Mouse (Mus musculus) limb, embryonic 11.5 days (tissue): ENCODE measurements around the gene Dab1. TPM values are rescaled to one million over a fixed set of nuclear protein-coding genes. Genes with fewer than 3 reads are reported as not detected.

Experiments
- ATAC-seq: fragments of 200-750 bp; cut with Nextera tagmentation; 2 replicates; pipeline ENCODE4 v1.8.0; 2017; ENCODE audit warnings: low read depth; ENCODE audit not compliant: insufficient number of reproducible peaks, low FRiP score, low TSS enrichment
- DNase-seq: peaks from one replicate; pipeline ENCODE4 v3.0.0-alpha.2; 2015; ENCODE audit warnings: low spot score
- H3K27ac ChIP-seq: fragments of 300-500 bp; sonication (generic); replicated peaks from 2 replicates; pipeline ENCODE4 v1.5.1; 2014; ENCODE audit warnings: low read depth, mild to moderate bottlenecking, low read length
- H3K27me3 ChIP-seq: fragments of 300-500 bp; sonication (generic); 2 replicates; pipeline ENCODE4 v1.6.1; 2014; ENCODE audit warnings: mild to moderate bottlenecking, low read length, mixed read lengths; ENCODE audit not compliant: control insufficient read depth, insufficient read depth
- H3K36me3 ChIP-seq: fragments of 300-500 bp; sonication (generic); 2 replicates; pipeline ENCODE4 v1.6.1; 2014; ENCODE audit warnings: mild to moderate bottlenecking, low read length, moderate library complexity, mixed read lengths; ENCODE audit not compliant: control insufficient read depth, insufficient read depth
- H3K4me1 ChIP-seq: fragments of 300-500 bp; sonication (generic); 2 replicates; pipeline ENCODE4 v1.6.1; 2014; ENCODE audit warnings: low read length, mixed read lengths; ENCODE audit not compliant: control insufficient read depth, insufficient read depth
- H3K4me2 ChIP-seq: fragments of 300-500 bp; sonication (generic); 2 replicates; pipeline ENCODE4 v1.6.1; 2014; ENCODE audit warnings: low read depth, mild to moderate bottlenecking, moderate library complexity; ENCODE audit not compliant: severe bottlenecking
- H3K4me3 ChIP-seq: fragments of 300-500 bp; sonication (generic); 2 replicates; pipeline ENCODE4 v1.5.1; 2014; ENCODE audit warnings: low read depth, low read length
- H3K9ac ChIP-seq: fragments of 300-500 bp; sonication (generic); 2 replicates; pipeline ENCODE4 v1.6.1; 2014; ENCODE audit warnings: mild to moderate bottlenecking, low read length
- H3K9me3 ChIP-seq: fragments of 300-500 bp; sonication (generic); 2 replicates; pipeline ENCODE4 v1.6.1; 2016; ENCODE audit warnings: low read length; ENCODE audit not compliant: control insufficient read depth
- WGBS: fragments of 180-500 bp; shearing (Covaris S2); extraction: QIAGEN DNeasy Blood & Tissue Kit; methylation state at CpG from one replicate; pipeline ENCODE4 v1.1.7; 2014; 5-methylcytosine and 5-hydroxymethylcytosine counted together
- polyA plus RNA-seq: library from polyadenylated mRNA; unstranded; fragments of >200 nt; fragmentation: Nextera tagmentation; extraction: Ambion mirVana; gene quantifications from 2 replicates; pipeline ENCODE4 v1.2.1, GENCODE M21; 2014

Dab1 gene
- polyA plus RNA-seq, 1 experiment from 2014 or later, result 17.1 TPM

DNA sequence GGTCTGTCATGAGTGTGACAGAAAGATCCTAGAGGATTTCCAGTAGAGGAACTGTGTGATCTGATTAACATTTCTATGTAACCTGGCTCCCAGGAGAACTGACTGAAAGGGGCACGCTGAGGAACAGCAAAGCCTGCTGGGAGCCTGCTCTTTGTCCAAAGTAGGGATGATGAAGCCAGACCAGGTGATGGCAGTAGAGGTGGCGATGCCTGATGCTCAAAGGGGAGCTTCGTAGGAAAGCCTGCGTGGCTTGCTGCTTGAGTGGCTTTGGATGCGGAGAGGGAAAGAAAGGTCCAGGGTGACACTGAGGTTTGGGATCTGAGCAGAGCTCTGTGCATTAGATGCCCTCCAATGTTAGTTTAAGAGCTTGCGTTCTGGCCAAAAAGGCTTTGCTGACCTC, 584.9 kb downstream of the Dab1 start:
- no peak for ATAC-seq
- WGBS, result 41% methylated on average over 6 of the region's 6 CpGs

DNA sequence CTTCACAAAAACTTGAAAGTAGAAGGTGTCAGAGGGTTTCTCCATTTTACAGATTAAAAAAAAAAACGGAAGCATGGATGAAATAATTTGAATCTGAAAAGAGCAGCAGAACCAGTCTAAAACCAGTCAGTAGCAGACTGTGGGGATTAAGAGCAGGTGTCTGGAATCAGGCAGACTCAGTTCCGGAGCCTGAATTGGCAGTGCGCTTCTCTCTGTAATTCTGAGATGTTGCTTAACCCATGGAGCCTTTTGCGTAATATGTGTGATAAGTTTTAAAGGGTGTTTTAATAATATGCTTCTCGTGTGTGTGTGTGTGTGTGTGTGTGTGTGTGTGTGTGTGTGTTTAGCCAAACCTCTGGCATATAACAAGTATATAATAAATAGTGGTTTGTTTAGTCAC, 587.5 kb downstream of the Dab1 start:
- H3K4me3 ChIP-seq, result no peak overlapping the region
- H3K27ac ChIP-seq, result no peak overlapping the region
- H3K27me3 ChIP-seq, result no peaks in the 10 kb centered on the region
- H3K9ac ChIP-seq, result no peak overlapping the region
- ATAC-seq (no peak), DNase-seq (no peak)
- H3K36me3 ChIP-seq, result no peaks in the 10 kb centered on the region
- H3K4me2 ChIP-seq, result no peak overlapping the region
- 83% methylated on average over 5 of the region's 5 CpGs for WGBS
- no peaks in the 10 kb centered on the region for H3K4me1 ChIP-seq
- H3K9me3 ChIP-seq, result no peaks in the 10 kb centered on the region

More for the DNA sequence above, 584.9 kb downstream of the Dab1 start:
- Histone ChIP-seq H3K4me1 (no peaks in the 10 kb centered on the region), H3K36me3 (no peaks in the 10 kb centered on the region), H3K4me2 (no peak overlapping the region), H3K9ac (no peak overlapping the region), H3K27ac (no peak overlapping the region), H3K27me3 (no peaks in the 10 kb centered on the region), H3K4me3 (no peak overlapping the region), H3K9me3 (no peaks in the 10 kb centered on the region)
- no peak for DNase-seq

DNA sequence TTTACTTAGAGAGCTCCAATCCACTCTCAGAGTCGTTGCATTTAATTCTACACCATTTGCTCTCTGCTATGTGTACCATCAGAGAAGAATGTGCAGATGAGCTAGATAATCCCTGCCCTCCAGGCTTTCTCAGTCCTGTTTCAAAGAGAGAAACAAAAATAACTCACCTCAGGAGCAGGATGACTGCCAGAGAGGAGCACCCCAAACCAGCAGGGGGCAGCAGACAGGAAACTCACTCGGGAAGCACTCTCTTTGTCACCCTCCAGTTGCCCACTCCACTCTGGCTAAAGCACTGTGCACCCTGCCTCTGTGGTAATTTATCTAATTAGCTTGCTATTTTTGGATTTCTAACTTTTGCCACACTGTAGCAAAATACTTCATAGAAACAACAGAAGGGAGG, 589.9 kb downstream of the Dab1 start:
- Histone ChIP-seq H3K9me3 (no peaks in the 10 kb centered on the region), H3K4me3 (no peak overlapping the region), H3K27ac (no peak overlapping the region), H3K9ac (no peak overlapping the region), H3K27me3 (no peaks in the 10 kb centered on the region), H3K4me2 (no peak overlapping the region), H3K4me1 (no peaks in the 10 kb centered on the region), H3K36me3 (no peaks in the 10 kb centered on the region)
- DNase-seq (peak; percentile 64), ATAC-seq (no peak)
- WGBS, result 35% methylated on average over 2 of the region's 2 CpGs

DNA sequence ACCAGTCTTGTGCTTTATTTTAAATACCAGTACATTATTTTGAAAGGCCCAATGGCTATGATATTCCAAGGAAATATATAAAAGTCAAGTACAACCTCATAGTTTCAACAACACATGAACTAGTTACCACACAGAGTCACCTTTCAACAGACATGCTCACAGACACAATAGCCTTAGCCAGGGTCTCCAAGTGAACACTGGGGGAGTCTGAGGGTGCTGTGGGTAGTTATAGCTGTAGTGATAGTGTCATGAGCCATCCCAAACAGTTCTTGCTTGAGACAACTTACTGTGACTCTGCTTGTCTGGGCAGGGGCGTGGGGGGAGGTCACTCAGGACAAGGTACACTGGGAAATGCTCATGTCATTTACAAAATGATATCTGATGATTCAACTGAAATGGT, 591.6 kb downstream of the Dab1 start:
- Histone ChIP-seq H3K4me1 (no peaks in the 10 kb centered on the region), H3K9me3 (no peaks in the 10 kb centered on the region), H3K27me3 (no peaks in the 10 kb centered on the region), H3K4me2 (no peak overlapping the region), H3K27ac (no peak overlapping the region), H3K9ac (no peak overlapping the region), H3K4me3 (no peak overlapping the region), H3K36me3 (no peaks in the 10 kb centered on the region)
- DNase-seq (no peak), ATAC-seq (no peak)
- 81% methylated on average over 1 of the region's 1 CpGs for WGBS

DNA sequence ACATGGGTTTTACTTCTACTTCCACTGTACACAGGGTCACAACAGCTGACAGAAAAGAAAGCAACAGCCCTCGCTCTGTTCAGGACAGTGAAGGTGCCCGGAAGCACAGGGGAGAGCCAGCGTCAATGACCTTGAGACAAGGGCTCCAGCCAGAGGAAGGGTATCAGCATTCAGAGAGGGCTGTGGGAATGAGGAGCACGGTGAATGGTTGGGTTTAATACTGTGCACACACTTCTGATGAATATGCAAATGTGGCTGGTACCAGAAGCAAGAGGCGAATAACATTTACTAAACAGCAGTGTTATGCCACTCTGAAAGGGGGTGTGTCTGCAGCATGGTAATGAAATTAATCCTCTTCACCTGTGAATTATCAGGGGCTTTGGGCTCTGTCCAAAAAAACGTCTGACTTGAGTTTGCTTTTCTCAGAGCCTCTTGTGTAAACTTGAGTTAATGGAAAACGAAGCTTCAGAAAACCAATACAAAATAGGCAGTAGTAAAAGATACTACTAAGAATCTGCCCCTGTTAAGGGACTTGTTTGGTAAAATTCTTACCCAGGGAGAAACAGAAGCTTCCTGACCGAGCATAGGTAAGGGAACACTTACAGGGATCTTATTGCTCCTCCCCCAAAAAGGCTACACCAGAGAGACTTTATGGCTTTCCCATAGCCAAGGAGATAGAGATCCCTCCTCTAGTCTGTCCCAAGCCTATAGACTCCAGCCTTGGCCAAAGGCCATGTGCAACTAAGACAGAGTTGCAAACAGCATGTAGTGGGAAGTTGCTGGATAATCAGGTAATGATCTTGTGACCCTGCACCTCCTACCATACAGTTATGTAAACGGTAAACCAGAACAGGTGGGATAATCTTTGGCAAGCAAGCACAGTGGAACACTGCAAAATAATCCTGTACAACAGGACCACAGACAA, 592.6 kb downstream of the Dab1 start:
- no peak overlapping the region for H3K4me3 ChIP-seq
- no peaks in the 10 kb centered on the region for H3K36me3 ChIP-seq
- ATAC-seq (no peak), DNase-seq (no peak)
- H3K4me2 ChIP-seq, result no peak overlapping the region
- H3K9me3 ChIP-seq, result no peaks in the 10 kb centered on the region
- no peaks in the 10 kb centered on the region for H3K4me1 ChIP-seq
- no peak overlapping the region for H3K9ac ChIP-seq
- H3K27ac ChIP-seq, result no peak overlapping the region
- 79% methylated on average over 9 of the region's 9 CpGs for WGBS
- H3K27me3 ChIP-seq, result no peaks in the 10 kb centered on the region

DNA sequence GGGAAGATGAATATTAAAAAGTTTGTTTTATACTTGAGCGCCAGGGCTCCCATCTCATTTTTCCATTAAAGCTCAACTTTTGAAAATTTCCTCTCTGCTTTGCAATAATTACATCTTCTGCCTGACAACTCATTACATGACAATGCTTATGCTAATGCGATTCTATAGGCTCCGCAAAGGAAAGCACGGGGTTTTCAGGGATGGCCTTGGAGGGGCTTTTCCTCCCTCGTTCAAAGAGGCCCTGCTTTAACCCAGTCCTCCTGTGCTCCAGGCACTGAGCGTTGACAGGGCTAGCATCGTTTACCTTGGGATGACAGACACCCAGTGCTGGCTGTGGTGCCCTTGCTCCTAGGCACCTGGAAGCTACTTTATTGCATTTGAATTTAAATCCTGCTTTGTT, 595.6 kb downstream of the Dab1 start:
- DNase-seq (no peak), ATAC-seq (no peak)
- no peaks in the 10 kb centered on the region for H3K27me3 ChIP-seq
- no peaks in the 10 kb centered on the region for H3K36me3 ChIP-seq
- H3K4me1 ChIP-seq, result no peaks in the 10 kb centered on the region
- H3K4me2 ChIP-seq, result no peak overlapping the region
- no peak overlapping the region for H3K4me3 ChIP-seq
- no peak overlapping the region for H3K9ac ChIP-seq
- H3K9me3 ChIP-seq, result no peaks in the 10 kb centered on the region
- no peak overlapping the region for H3K27ac ChIP-seq
- 44% methylated on average over 7 of the region's 7 CpGs for WGBS

DNA sequence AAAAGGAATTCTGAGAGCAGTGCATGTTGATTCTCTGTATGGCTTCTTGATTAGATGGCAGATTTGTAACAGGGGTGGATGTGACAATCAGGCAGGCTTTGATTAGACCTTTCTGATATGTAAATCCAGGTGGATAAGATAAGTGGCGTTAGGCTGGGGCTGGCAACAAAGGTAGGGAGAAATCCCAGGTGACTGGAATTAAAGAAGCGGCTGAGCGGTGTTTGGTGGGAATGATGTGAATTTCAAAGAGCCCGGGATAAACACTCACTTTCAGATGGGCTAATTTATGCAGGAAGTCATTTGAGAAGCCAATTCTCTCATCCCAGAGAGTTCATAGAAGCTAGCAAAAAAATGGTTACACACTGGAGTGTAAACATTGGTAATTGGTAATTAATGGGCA, 598.2 kb downstream of the Dab1 start:
- no peak for DNase-seq
- H3K27me3 ChIP-seq, result no peaks in the 10 kb centered on the region
- no peak overlapping the region for H3K4me2 ChIP-seq
- 43% methylated on average over 4 of the region's 4 CpGs for WGBS
- no peaks in the 10 kb centered on the region for H3K9me3 ChIP-seq
- ATAC-seq, result no peak
- no peak overlapping the region for H3K9ac ChIP-seq
- H3K27ac ChIP-seq, result no peak overlapping the region
- no peaks in the 10 kb centered on the region for H3K4me1 ChIP-seq
- H3K4me3 ChIP-seq, result no peak overlapping the region
- H3K36me3 ChIP-seq, result no peaks in the 10 kb centered on the region

DNA sequence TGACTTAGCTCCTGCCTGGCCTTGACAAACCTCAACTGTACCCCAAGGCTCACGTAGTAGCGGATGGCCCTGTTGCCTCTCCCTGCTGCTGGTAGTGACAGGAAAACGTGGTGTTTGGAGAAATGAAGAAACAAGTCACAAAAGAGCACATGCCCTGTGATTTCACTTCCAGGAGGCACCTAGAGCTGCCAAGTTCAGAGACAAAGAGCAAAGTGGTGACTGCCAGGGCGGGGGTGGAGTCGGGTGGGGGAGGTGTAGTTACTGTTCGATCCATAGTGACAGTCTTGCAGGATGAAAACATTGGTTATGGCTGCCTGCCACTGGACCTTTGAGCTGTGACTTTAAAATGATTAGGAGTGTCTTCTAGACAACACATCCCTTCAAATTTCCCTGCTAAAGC, 599.6 kb downstream of the Dab1 start:
- DNase-seq (no peak), ATAC-seq (no peak)
- H3K4me1 ChIP-seq, result no peaks in the 10 kb centered on the region
- no peak overlapping the region for H3K4me3 ChIP-seq
- no peaks in the 10 kb centered on the region for H3K36me3 ChIP-seq
- WGBS, result 71% methylated on average over 6 of the region's 6 CpGs
- no peak overlapping the region for H3K27ac ChIP-seq
- H3K4me2 ChIP-seq, result no peak overlapping the region
- H3K9ac ChIP-seq, result no peak overlapping the region
- no peaks in the 10 kb centered on the region for H3K27me3 ChIP-seq
- no peaks in the 10 kb centered on the region for H3K9me3 ChIP-seq

DNA sequence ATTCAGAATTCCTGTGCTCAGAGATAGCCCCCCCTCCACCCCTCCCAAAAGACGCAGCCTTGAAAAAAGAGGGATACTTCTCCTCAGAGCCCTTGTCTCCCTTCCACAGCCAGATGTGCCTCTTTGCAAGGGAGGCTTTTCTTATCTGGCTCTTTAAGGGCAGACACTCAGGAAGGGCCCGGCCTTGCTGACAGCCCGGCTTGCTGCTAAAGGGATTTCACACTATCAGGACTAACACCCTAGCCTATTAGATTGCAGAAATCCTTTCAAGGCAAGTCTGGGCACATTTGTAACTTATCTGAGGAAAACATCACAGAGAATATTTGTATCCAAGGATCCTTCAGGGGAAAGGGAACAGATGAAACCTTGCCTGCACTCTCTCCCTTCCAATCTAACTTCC, 600.9 kb downstream of the Dab1 start:
- no peaks in the 10 kb centered on the region for H3K27me3 ChIP-seq
- ATAC-seq, result no peak
- 22% methylated on average over 3 of the region's 3 CpGs for WGBS
- no peak overlapping the region for H3K4me3 ChIP-seq
- H3K4me1 ChIP-seq, result no peaks in the 10 kb centered on the region
- no peak for DNase-seq
- H3K9ac ChIP-seq, result no peak overlapping the region
- no peak overlapping the region for H3K4me2 ChIP-seq
- H3K36me3 ChIP-seq, result no peaks in the 10 kb centered on the region
- H3K9me3 ChIP-seq, result no peaks in the 10 kb centered on the region
- H3K27ac ChIP-seq, result no peak overlapping the region
